Mouse (Mus musculus): Measurements from ENCODE around the gene Mr1.

DNA sequence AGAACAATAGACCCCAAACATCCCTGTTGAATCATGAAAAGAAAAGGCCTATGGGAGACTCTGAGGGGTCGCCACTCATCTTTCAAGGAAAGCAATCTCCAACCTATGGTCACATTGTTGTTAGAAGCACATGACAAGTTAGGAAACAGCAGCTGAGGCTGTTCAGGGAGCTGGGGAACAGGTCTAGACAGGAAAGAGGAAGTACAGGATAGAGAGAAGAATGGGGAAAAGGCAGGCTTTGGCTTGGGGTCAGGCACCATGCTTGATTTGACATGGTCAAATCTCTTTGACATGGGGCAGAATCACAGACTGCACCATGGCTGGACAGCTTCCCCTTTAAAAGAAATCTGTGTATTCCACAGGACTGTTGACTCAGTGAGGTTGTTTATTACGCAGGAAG, 614 bp upstream of the Mr1 start:
- TF ChIP-seq MAZ (IDR thresholded peaks at IDR 0.05; ENCODE audit: low read depth, low read length) (no peak), CTCF (conservative IDR thresholded peaks at IDR 0.05 in 1 of 2, IDR thresholded peaks at IDR 0.05 in 1 of 2; ENCODE audit: low read depth in 2 of 2, low read length in 2 of 2) (no peak), ZNF384 (IDR thresholded peaks at IDR 0.05; ENCODE audit: low read depth, low read length) (no peak), ZMIZ1 (IDR thresholded peaks at IDR 0.05; ENCODE audit: low read depth, low read length) (no peak), HCFC1 (IDR thresholded peaks at IDR 0.05; ENCODE audit: low read depth, low read length) (no peak)
